Mouse (Mus musculus) embryonic facial prominence, embryonic 13.5 days (tissue): ENCODE measurements around the gene Pou5f2. TPM values are rescaled to one million over a fixed set of nuclear protein-coding genes. Genes with fewer than 3 reads are reported as not detected.

Experiments used
- ATAC-seq: fragments of 200-750 bp; cut with Nextera tagmentation; 2 replicates; pipeline ENCODE4 v1.8.0; 2017; ENCODE audit warnings: low read depth; ENCODE audit not compliant: insufficient number of reproducible peaks, insufficient read depth, low FRiP score, low TSS enrichment
- H3K27ac ChIP-seq: fragments of 300-500 bp; sonication (generic); 2 replicates; pipeline ENCODE4 v1.5.1; 2015; ENCODE audit warnings: moderate library complexity, mild to moderate bottlenecking, inconsistent platforms
- H3K27me3 ChIP-seq: fragments of 300-500 bp; sonication (generic); 2 replicates; pipeline ENCODE4 v1.6.1; 2015; ENCODE audit warnings: mild to moderate bottlenecking, inconsistent platforms
- H3K36me3 ChIP-seq: fragments of 300-500 bp; sonication (generic); 2 replicates; pipeline ENCODE4 v1.6.1; 2015; ENCODE audit warnings: mild to moderate bottlenecking, inconsistent platforms
- H3K4me1 ChIP-seq: fragments of 300-500 bp; sonication (generic); 2 replicates; pipeline ENCODE4 v1.6.1; 2015; ENCODE audit warnings: inconsistent platforms
- H3K4me2 ChIP-seq: fragments of 300-500 bp; sonication (generic); 2 replicates; pipeline ENCODE4 v1.6.1; 2015; ENCODE audit warnings: moderate library complexity, mild to moderate bottlenecking, inconsistent platforms
- H3K4me3 ChIP-seq: fragments of 300-500 bp; sonication (generic); 2 replicates; pipeline ENCODE4 v1.5.1; 2015; ENCODE audit warnings: mild to moderate bottlenecking, inconsistent platforms
- H3K9ac ChIP-seq: fragments of 300-500 bp; sonication (generic); 2 replicates; pipeline ENCODE4 v1.6.1; 2015; ENCODE audit warnings: mild to moderate bottlenecking, inconsistent platforms
- H3K9me3 ChIP-seq: fragments of 300-500 bp; sonication (generic); 2 replicates; pipeline ENCODE4 v1.6.1; 2016; ENCODE audit warnings: inconsistent platforms
- WGBS: fragments of 180-500 bp; shearing (Covaris S2); methylation state at CpG from one replicate; pipeline ENCODE4 v1.1.7; 2015; ENCODE audit warnings: mixed read lengths; 5-methylcytosine and 5-hydroxymethylcytosine counted together
- polyA plus RNA-seq: library from polyadenylated mRNA; unstranded; fragments of >200 nt; fragmentation: Nextera tagmentation; extraction: Ambion mirVana; gene quantifications from 2 replicates; pipeline ENCODE4 v1.2.1, GENCODE M21; 2015

Gene Pou5f2
- 2.3 and 2.9 TPM in 2 replicates for polyA plus RNA-seq

GRCm38 (mm10) chr13:78024683-78025294 is at the start of gene Pou5f2:
Pou5f2 (plus strand) TSS chr13:78024902.
- H3K27me3 ChIP-seq = no peaks in the 10 kb centered on the region
- H3K4me2 ChIP-seq = no peak within 1 kb of the TSS
- H3K4me3 ChIP-seq = no peak within 1 kb of the TSS
- ATAC-seq = 0 out of 2 replicates have a peak, but pooled peaks have one; percentile 59
- peaks cover 8% of the 10 kb centered on the region; the same call in 1 of the 2 replicates for H3K36me3 ChIP-seq
- 64% methylated on average over 15 of the region's 15 CpGs for WGBS
- no peaks in the 10 kb centered on the region for H3K9me3 ChIP-seq
- no peak within 1 kb of the TSS for H3K27ac ChIP-seq
- no peak within 1 kb of the TSS for H3K9ac ChIP-seq
- H3K4me1 ChIP-seq = no peaks in the 10 kb centered on the region

GRCm38 (mm10) chr13:77976248-77976647 is 48.5 kb upstream of the Pou5f2 start:
- no peak for ATAC-seq
- Histone ChIP-seq H3K27me3 (no peaks in the 10 kb centered on the region), H3K4me3 (no peak overlapping the region), H3K27ac (no peak overlapping the region), H3K36me3 (no peaks in the 10 kb centered on the region), H3K9me3 (no peaks in the 10 kb centered on the region), H3K9ac (no peak overlapping the region), H3K4me2 (no peak overlapping the region), H3K4me1 (no peaks in the 10 kb centered on the region)
- WGBS = 73% methylated on average over 3 of the region's 3 CpGs

GRCm38 (mm10) chr13:77977121-77977520 is 47.6 kb upstream of the Pou5f2 start:
- no peaks in the 10 kb centered on the region for H3K36me3 ChIP-seq
- H3K9me3 ChIP-seq = no peaks in the 10 kb centered on the region
- H3K4me3 ChIP-seq = no peak overlapping the region
- no peak overlapping the region for H3K4me2 ChIP-seq
- H3K27me3 ChIP-seq = no peaks in the 10 kb centered on the region
- 62% methylated on average over 1 of the region's 1 CpGs for WGBS
- no peak overlapping the region for H3K9ac ChIP-seq
- H3K27ac ChIP-seq = no peak overlapping the region
- H3K4me1 ChIP-seq = no peaks in the 10 kb centered on the region
- no peak for ATAC-seq

DNA sequence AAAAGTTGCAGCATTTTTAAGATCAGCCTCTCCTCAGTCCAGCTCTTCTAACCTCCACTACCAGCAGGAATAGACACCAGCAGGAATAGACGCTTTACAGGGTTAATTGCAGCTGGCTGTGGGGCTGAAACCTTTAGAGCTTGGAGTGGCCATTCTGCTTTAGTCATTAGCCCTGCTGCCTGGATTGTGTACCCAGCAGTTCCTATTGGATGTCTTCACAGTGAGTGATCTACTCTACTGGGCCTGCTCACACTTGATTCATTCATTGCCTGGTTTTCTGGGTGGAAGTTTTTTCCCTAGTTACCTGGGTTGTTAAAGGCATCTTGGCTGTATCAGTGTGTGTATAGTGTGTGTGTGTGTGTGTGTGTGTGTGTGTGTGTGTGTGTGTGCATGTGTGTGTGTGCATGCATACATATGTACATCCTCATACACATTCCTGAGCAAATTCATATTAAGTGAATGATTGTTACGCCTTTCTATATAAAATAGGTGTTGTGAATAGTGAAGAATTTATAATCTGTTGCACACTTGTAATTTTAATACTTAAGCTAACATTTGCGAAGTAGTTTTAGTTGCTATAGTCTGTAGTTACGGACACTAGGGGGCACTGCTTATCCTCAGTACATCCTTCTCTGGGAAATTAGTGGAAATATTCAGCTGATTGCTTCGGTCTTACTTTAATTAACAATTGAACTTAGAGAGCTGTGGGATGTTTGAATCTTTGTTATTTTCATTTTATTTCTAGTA is 42.4 kb upstream of the Pou5f2 start:
- no peaks in the 10 kb centered on the region for H3K4me1 ChIP-seq
- WGBS = 25% methylated on average over 5 of the region's 5 CpGs
- H3K4me3 ChIP-seq = no peak overlapping the region
- ATAC-seq = no peak
- no peaks in the 10 kb centered on the region for H3K27me3 ChIP-seq
- no peak overlapping the region for H3K27ac ChIP-seq
- no peaks in the 10 kb centered on the region for H3K9me3 ChIP-seq
- H3K36me3 ChIP-seq = no peaks in the 10 kb centered on the region
- no peak overlapping the region for H3K4me2 ChIP-seq
- H3K9ac ChIP-seq = no peak overlapping the region

DNA sequence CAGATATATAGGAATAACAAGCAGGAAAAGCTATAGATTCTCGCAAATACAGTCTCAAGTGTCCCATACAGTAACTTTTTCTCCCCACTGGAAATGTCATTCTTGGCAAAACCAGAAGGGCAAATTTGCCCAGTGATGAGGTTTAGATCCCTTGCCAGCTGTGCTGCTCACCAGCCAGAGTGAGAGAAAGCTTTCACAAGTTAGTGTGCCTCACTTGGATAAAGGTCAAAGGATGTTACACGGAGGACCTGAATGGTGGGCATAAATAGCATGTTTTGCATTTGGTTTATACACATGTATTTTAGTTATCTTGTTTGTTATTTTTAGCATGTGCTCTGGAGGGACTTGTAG is 41.9 kb upstream of the Pou5f2 start:
- no peaks in the 10 kb centered on the region for H3K4me1 ChIP-seq
- H3K36me3 ChIP-seq = no peaks in the 10 kb centered on the region
- WGBS = 70% methylated on average over 2 of the region's 2 CpGs

DNA sequence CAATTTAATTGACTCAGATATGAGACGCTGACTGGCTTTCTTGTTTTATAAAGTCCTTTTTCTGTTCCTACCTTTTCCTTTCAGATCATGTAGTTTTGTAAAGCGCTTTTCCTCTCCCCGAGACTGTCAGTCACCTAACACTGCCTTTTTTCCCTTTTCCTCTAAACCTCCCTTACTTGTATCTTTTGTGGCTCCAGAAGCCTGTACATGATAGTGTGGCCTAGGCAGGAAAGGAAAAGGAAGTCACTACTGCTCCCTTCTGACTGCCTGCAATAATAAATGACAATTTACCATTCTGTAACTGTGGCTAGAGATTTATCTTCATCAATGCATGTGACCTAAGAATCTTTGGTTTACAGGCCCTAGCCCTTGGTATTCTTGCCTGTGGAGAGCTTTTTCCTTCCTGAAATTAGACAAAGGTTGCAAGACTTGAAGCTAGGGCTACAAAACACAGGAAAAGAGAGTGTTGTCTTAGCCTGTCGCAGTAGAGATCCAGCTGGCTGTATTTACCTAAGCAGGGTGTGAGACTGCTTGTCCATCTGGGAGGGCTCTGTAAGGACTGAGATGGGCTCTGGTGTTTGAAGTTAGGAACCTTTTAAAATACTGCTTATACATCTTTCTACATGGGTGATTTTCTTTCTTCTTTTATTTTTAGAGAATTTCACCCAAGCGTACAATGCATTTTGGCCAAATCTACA is 33.4 kb upstream of the Pou5f2 start:
- WGBS = 73% methylated on average over 5 of the region's 5 CpGs
- Histone ChIP-seq H3K27ac (no peak overlapping the region), H3K9me3 (no peaks in the 10 kb centered on the region), H3K36me3 (no peaks in the 10 kb centered on the region), H3K4me2 (no peak overlapping the region), H3K4me3 (no peak overlapping the region), H3K9ac (no peak overlapping the region), H3K4me1 (no peaks in the 10 kb centered on the region), H3K27me3 (no peaks in the 10 kb centered on the region)
- ATAC-seq = no peak

More for the DNA sequence above, 41.9 kb upstream of the Pou5f2 start:
- H3K4me2 ChIP-seq = no peak overlapping the region
- ATAC-seq = no peak
- no peak overlapping the region for H3K9ac ChIP-seq
- H3K27ac ChIP-seq = no peak overlapping the region
- no peak overlapping the region for H3K4me3 ChIP-seq
- H3K27me3 ChIP-seq = no peaks in the 10 kb centered on the region
- H3K9me3 ChIP-seq = no peaks in the 10 kb centered on the region

GRCm38 (mm10) chr13:78004649-78005048 is 20.1 kb upstream of the Pou5f2 start:
- 75% methylated on average over 4 of the region's 4 CpGs for WGBS

DNA sequence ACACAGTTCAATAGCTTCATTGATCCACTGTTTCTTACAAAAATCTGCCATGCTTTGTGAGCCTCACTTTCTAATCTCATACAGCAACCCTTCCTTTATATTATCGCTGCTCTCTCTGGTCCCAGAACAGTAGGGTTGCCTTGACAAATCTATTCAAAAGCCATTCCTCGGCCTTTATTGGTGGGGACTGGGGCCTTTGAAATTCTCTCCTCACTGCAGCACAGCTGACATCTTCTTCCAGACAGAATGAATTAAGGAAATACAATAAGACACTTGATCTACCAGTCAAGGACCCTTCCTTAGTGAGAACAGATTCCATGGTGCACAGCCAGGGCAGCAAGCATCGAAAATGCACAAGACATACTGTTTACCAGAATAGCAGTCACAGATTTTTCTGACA is 19.4 kb upstream of the Pou5f2 start:
- Histone ChIP-seq H3K27me3 (no peaks in the 10 kb centered on the region), H3K4me1 (no peaks in the 10 kb centered on the region), H3K27ac (no peak overlapping the region), H3K36me3 (peaks cover 4% of the 10 kb centered on the region; the same call in 1 of the 2 replicates), H3K9ac (no peak overlapping the region), H3K9me3 (no peaks in the 10 kb centered on the region), H3K4me3 (no peak overlapping the region), H3K4me2 (no peak overlapping the region)
- WGBS = 17% methylated on average over 3 of the region's 3 CpGs
- ATAC-seq = no peak

More at GRCm38 (mm10) chr13:78004649-78005048, 20.1 kb upstream of the Pou5f2 start:
- H3K9ac ChIP-seq = no peak overlapping the region
- no peak for ATAC-seq
- H3K4me1 ChIP-seq = no peaks in the 10 kb centered on the region
- H3K27ac ChIP-seq = no peak overlapping the region
- H3K27me3 ChIP-seq = no peaks in the 10 kb centered on the region
- H3K4me3 ChIP-seq = no peak overlapping the region
- no peaks in the 10 kb centered on the region for H3K36me3 ChIP-seq
- H3K4me2 ChIP-seq = no peak overlapping the region
- no peaks in the 10 kb centered on the region for H3K9me3 ChIP-seq

GRCm38 (mm10) chr13:78010176-78010575 is 14.5 kb upstream of the Pou5f2 start:
- H3K9ac ChIP-seq = no peak overlapping the region
- H3K27ac ChIP-seq = no peak overlapping the region
- no peak overlapping the region for H3K4me3 ChIP-seq
- 94% methylated on average over 1 of the region's 1 CpGs for whole genome bisulfite sequencing
- no peaks in the 10 kb centered on the region for H3K9me3 ChIP-seq
- peaks cover 4% of the 10 kb centered on the region; the same call in 1 of the 2 replicates for H3K36me3 ChIP-seq
- H3K4me2 ChIP-seq = no peak overlapping the region
- no peak for ATAC-seq
- no peaks in the 10 kb centered on the region for H3K27me3 ChIP-seq
- no peaks in the 10 kb centered on the region for H3K4me1 ChIP-seq

GRCm38 (mm10) chr13:78032821-78033220 is 8.1 kb downstream of the Pou5f2 start:
- H3K4me3 ChIP-seq = no peak overlapping the region

GRCm38 (mm10) chr13:78037203-78037602 is 12.5 kb downstream of the Pou5f2 start:
- WGBS = 36% methylated on average over 1 of the region's 1 CpGs
- ATAC-seq = no peak
- no peak overlapping the region for H3K9ac ChIP-seq
- H3K4me3 ChIP-seq = no peak overlapping the region
- no peaks in the 10 kb centered on the region for H3K4me1 ChIP-seq
- H3K9me3 ChIP-seq = no peaks in the 10 kb centered on the region
- no peak overlapping the region for H3K4me2 ChIP-seq
- no peaks in the 10 kb centered on the region for H3K36me3 ChIP-seq
- no peak overlapping the region for H3K27ac ChIP-seq
- H3K27me3 ChIP-seq = no peaks in the 10 kb centered on the region

More at GRCm38 (mm10) chr13:78032821-78033220, 8.1 kb downstream of the Pou5f2 start:
- 24% methylated on average over 1 of the region's 1 CpGs for WGBS
- Histone ChIP-seq H3K36me3 (no peaks in the 10 kb centered on the region), H3K4me1 (no peaks in the 10 kb centered on the region), H3K9ac (no peak overlapping the region), H3K9me3 (no peaks in the 10 kb centered on the region), H3K27ac (no peak overlapping the region), H3K4me2 (no peak overlapping the region), H3K27me3 (no peaks in the 10 kb centered on the region)
- no peak for ATAC-seq
